Mouse (Mus musculus): ENCODE measurements at regions not wholly inside any gene's neighbourhood (a gene's known extent, or its start where the extent isn't known, plus 50 kb on each side); places are given as distances from the start of the nearest gene placed in this dataset.

DNA sequence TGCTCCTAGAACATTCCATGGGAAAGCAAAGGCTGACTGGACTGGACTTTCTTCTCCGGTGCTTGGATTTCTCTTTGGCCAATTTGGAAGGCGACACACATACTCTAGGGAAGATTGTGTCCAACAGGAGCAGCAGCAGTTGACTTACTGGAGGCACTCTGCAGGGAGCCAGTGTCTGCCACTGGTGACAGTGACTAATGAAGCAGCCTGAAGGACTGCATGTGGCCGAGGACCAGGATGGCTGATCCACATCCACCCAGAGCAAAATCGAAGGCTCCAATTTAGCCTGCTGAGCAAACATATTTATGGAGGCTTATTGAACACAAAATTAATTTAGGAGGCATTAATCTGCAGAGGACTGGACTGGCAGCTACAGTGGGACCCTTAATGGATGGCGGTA lies 81.9 kb downstream of the Rpl14 start:
- TF ChIP-seq CTCF (IDR thresholded peaks at IDR 0.05) = no peak
- TF ChIP-seq POLR2A (IDR thresholded peaks at IDR 0.05; ENCODE audit: insufficient read depth, low read depth, low read length) = no peak
- TF ChIP-seq EP300 (IDR thresholded peaks at IDR 0.05; ENCODE audit: insufficient read depth, low read depth, low read length) = no peak
